Mouse (Mus musculus) neural tube, embryonic 13.5 days (tissue): ENCODE results near the gene Unc93b1. TPM values are rescaled to one million over a fixed set of nuclear protein-coding genes. Genes with fewer than 3 reads are reported as not detected.

Experiments used
- ATAC-seq: fragments of 200-750 bp; cut with Nextera tagmentation; 2 replicates; pipeline ENCODE4 v1.8.0; 2017; ENCODE audit warnings: low read depth, mild to moderate bottlenecking, moderate TSS enrichment, moderate library complexity
- H3K27ac ChIP-seq: fragments of 300-500 bp; sonication (generic); replicated peaks from 2 replicates; pipeline ENCODE4 v1.5.1; 2015; ENCODE audit warnings: moderate library complexity, mild to moderate bottlenecking, inconsistent platforms
- H3K27me3 ChIP-seq: fragments of 300-500 bp; sonication (generic); 2 replicates; pipeline ENCODE4 v1.6.1; 2015; ENCODE audit warnings: mild to moderate bottlenecking, inconsistent platforms
- H3K36me3 ChIP-seq: fragments of 300-500 bp; sonication (generic); 2 replicates; pipeline ENCODE4 v1.6.1; 2015; ENCODE audit warnings: mild to moderate bottlenecking, inconsistent platforms
- H3K4me1 ChIP-seq: fragments of 300-500 bp; sonication (generic); replicated peaks from 2 replicates; pipeline ENCODE4 v1.6.1; 2015; ENCODE audit warnings: inconsistent platforms
- H3K4me2 ChIP-seq: fragments of 300-500 bp; sonication (generic); 2 replicates; pipeline ENCODE4 v1.6.1; 2015; ENCODE audit warnings: inconsistent platforms, mild to moderate bottlenecking, moderate library complexity
- H3K4me3 ChIP-seq: fragments of 300-500 bp; sonication (generic); 2 replicates; pipeline ENCODE4 v1.5.1; 2015; ENCODE audit warnings: mild to moderate bottlenecking, inconsistent platforms
- H3K9ac ChIP-seq: fragments of 300-500 bp; sonication (generic); 2 replicates; pipeline ENCODE4 v1.6.1; 2015; ENCODE audit warnings: moderate library complexity, mild to moderate bottlenecking, inconsistent platforms
- H3K9me3 ChIP-seq: fragments of 300-500 bp; sonication (generic); 2 replicates; pipeline ENCODE4 v1.6.1; 2016; ENCODE audit warnings: inconsistent platforms
- WGBS: fragments of 180-500 bp; shearing (Covaris S2); methylation state at CpG from one replicate; pipeline ENCODE4 v1.1.7; 2015; 5-methylcytosine and 5-hydroxymethylcytosine counted together
- polyA plus RNA-seq: library from polyadenylated mRNA; unstranded; fragments of >200 nt; fragmentation: Nextera tagmentation; extraction: Ambion mirVana; gene quantifications from 2 replicates; pipeline ENCODE4 v1.2.1, GENCODE M21; 2015

Gene Unc93b1
- polyA plus RNA-seq, 1 experiment from 2014 or later, result 11.8 TPM

GRCm38 (mm10) chr19:3995505-3995904 lies 60.5 kb downstream of the Unc93b1 start:
- no peaks in the 10 kb centered on the region for H3K27me3 ChIP-seq
- H3K36me3 ChIP-seq, result no peaks in the 10 kb centered on the region
- H3K4me3 ChIP-seq, result no peak overlapping the region
- H3K27ac ChIP-seq, result no peak overlapping the region
- H3K4me2 ChIP-seq, result no peak overlapping the region
- H3K9me3 ChIP-seq, result no peaks in the 10 kb centered on the region
- WGBS, result 91% methylated on average over 3 of the region's 3 CpGs
- H3K4me1 ChIP-seq, result peaks cover 10% of the 10 kb centered on the region
- ATAC-seq, result no peak
- H3K9ac ChIP-seq, result no peak overlapping the region

DNA sequence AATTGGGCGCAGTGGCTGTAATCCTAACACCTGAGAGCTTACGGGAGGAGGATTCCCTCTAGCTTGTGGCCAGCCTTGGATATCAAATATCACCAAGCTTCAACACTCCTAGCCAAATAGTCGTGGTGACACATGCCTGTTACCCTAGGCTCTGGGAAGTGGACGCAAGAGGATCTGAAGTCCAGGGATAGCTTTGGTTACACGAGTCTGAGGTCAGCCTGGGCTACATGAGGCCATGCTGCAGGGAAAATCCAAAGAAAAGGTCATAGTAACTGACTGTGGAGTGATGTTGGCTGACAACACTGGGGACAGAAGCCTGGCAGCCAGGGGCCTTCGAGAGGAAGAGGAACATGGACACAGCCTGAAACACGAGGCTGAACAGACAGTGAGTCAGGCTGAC lies 61.1 kb downstream of the Unc93b1 start:
- Histone ChIP-seq H3K36me3 (no peaks in the 10 kb centered on the region), H3K27me3 (no peaks in the 10 kb centered on the region), H3K4me2 (no peak overlapping the region), H3K4me1 (peaks cover 11% of the 10 kb centered on the region), H3K9ac (no peak overlapping the region), H3K9me3 (no peaks in the 10 kb centered on the region), H3K27ac (no peak overlapping the region), H3K4me3 (no peak overlapping the region)
- no peak for ATAC-seq
- WGBS, result 76% methylated on average over 7 of the region's 7 CpGs

- no peak for ATAC-seq
- Histone ChIP-seq H3K27me3 (no peaks in the 10 kb centered on the region), H3K9me3 (no peaks in the 10 kb centered on the region), H3K4me3 (no peak overlapping the region), H3K4me2 (no peak overlapping the region), H3K36me3 (no peaks in the 10 kb centered on the region), H3K4me1 (peaks cover 17% of the 10 kb centered on the region), H3K27ac (no peak overlapping the region), H3K9ac (no peak overlapping the region)
- 83% methylated on average over 8 of the region's 8 CpGs for WGBS
These were observed 61.8 kb downstream of the Unc93b1 start for GRCm38 (mm10) chr19:3996747-3997146.

- no peak overlapping the region for H3K9ac ChIP-seq
- no peaks in the 10 kb centered on the region for H3K9me3 ChIP-seq
- no peaks in the 10 kb centered on the region for H3K36me3 ChIP-seq
- 64% methylated on average over 8 of the region's 8 CpGs for WGBS
- no peak for ATAC-seq
- no peak overlapping the region for H3K4me2 ChIP-seq
- peaks cover 20% of the 10 kb centered on the region for H3K4me1 ChIP-seq
- no peak overlapping the region for H3K27ac ChIP-seq
- no peaks in the 10 kb centered on the region for H3K27me3 ChIP-seq
- no peak overlapping the region for H3K4me3 ChIP-seq
These were observed 62.2 kb downstream of the Unc93b1 start for GRCm38 (mm10) chr19:3997231-3997630.

GRCm38 (mm10) chr19:3998335-3998734 lies 63.3 kb downstream of the Unc93b1 start:
- H3K4me3 ChIP-seq, result no peak overlapping the region
- no peak for ATAC-seq
- no peak overlapping the region for H3K27ac ChIP-seq
- H3K4me2 ChIP-seq, result no peak overlapping the region
- H3K27me3 ChIP-seq, result no peaks in the 10 kb centered on the region
- no peaks in the 10 kb centered on the region for H3K36me3 ChIP-seq
- WGBS, result 86% methylated on average over 8 of the region's 8 CpGs
- no peaks in the 10 kb centered on the region for H3K9me3 ChIP-seq
- H3K9ac ChIP-seq, result no peak overlapping the region
- H3K4me1 ChIP-seq, result peaks cover 20% of the 10 kb centered on the region

Other genes starting within 250 kb of the Unc93b1 start
- gene Lrp5, start 248.6 kb upstream of the Unc93b1 start, polyA plus RNA-seq, result 1.6 and 1.9 TPM in 2 replicates
- gene 1810055G02Rik, start 226.9 kb upstream of the Unc93b1 start, polyA plus RNA-seq, result 38.5 and 42.5 TPM in 2 replicates
- 43.7 and 45.7 TPM in 2 replicates for gene Kmt5b, start 167.8 kb upstream of the Unc93b1 start, polyA plus RNA-seq
- 51.5 and 54.6 TPM in 2 replicates for gene Chka, start 83.4 kb upstream of the Unc93b1 start, polyA plus RNA-seq
- 18.4 and 18.9 TPM in 2 replicates for gene Tcirg1, start 28.1 kb upstream of the Unc93b1 start, polyA plus RNA-seq
- gene Ndufs8, start 22.4 kb upstream of the Unc93b1 start, polyA plus RNA-seq, result 286 and 302 TPM in 2 replicates
- 1.9 and 2.2 TPM in 2 replicates for gene Aldh3b1, start 5.4 kb upstream of the Unc93b1 start, polyA plus RNA-seq
- not detected in 2 replicates for gene Aldh3b3, start 23.5 kb downstream of the Unc93b1 start, polyA plus RNA-seq
- 0.14 and 0.32 TPM in 2 replicates for gene Aldh3b2, start 37.1 kb downstream of the Unc93b1 start, polyA plus RNA-seq
- gene Acy3, start 51.4 kb downstream of the Unc93b1 start, polyA plus RNA-seq, result 2.3 and 3.9 TPM in 2 replicates
- not detected in 2 replicates for gene Tbx10, start 57.6 kb downstream of the Unc93b1 start, polyA plus RNA-seq
- gene Nudt8, start 65.4 kb downstream of the Unc93b1 start, polyA plus RNA-seq, result 22.5 and 22.9 TPM in 2 replicates
- gene Gm49405, start 65.4 kb downstream of the Unc93b1 start, polyA plus RNA-seq, result 4.7 and 6.0 TPM in 2 replicates
- gene Doc2g, start 68.1 kb downstream of the Unc93b1 start, polyA plus RNA-seq, result 6.0 and 7.1 TPM in 2 replicates
- gene Ndufv1, start 77.6 kb downstream of the Unc93b1 start, polyA plus RNA-seq, result 217 and 222 TPM in 2 replicates
- 383 and 433 TPM in 2 replicates for gene Gstp1, start 102.8 kb downstream of the Unc93b1 start, polyA plus RNA-seq
- 1.5 and 1.7 TPM in 2 replicates for gene Gstp2, start 110.8 kb downstream of the Unc93b1 start, polyA plus RNA-seq
- not detected in 2 replicates for gene Gstp3, start 124.4 kb downstream of the Unc93b1 start, polyA plus RNA-seq
- gene Cabp2, start 146.4 kb downstream of the Unc93b1 start, polyA plus RNA-seq, result not detected in 2 replicates
- 82.6 and 86.4 TPM in 2 replicates for gene Cdk2ap2, start 162.0 kb downstream of the Unc93b1 start, polyA plus RNA-seq
- gene Pitpnm1, start 164.8 kb downstream of the Unc93b1 start, polyA plus RNA-seq, result 37.0 and 37.8 TPM in 2 replicates
- 92.4 and 94.0 TPM in 2 replicates for gene Aip, start 190.7 kb downstream of the Unc93b1 start, polyA plus RNA-seq
- gene Gpr152, start 204.6 kb downstream of the Unc93b1 start, polyA plus RNA-seq, result not detected in 2 replicates
- gene Cabp4, start 208.8 kb downstream of the Unc93b1 start, polyA plus RNA-seq, result 0.14 TPM in 2 replicates
- gene Coro1b, start 213.4 kb downstream of the Unc93b1 start, polyA plus RNA-seq, result 119 and 120 TPM in 2 replicates
- 0.54 and 1.2 TPM in 2 replicates for gene Ptprcap, start 218.4 kb downstream of the Unc93b1 start, polyA plus RNA-seq
- 62.7 and 63.6 TPM in 2 replicates for gene Rps6kb2, start 228.2 kb downstream of the Unc93b1 start, polyA plus RNA-seq
- 5.1 and 6.6 TPM in 2 replicates for gene Carns1, start 240.3 kb downstream of the Unc93b1 start, polyA plus RNA-seq